Mouse (Mus musculus): ENCODE results near the gene G530012D18Rik. TPM values are rescaled to one million over a fixed set of nuclear protein-coding genes. Genes with fewer than 3 reads are reported as not detected.
A peak's percentile ranks its signal among the peaks of the same experiment; 100 is the strongest.
"Not testable (repeated sequence)": the region's sequence is repeated elsewhere in the genome, so short reads cannot be mapped to it uniquely, and the experiment has no call there.

Gene G530012D18Rik
- not detected in 2 replicates for polyA plus RNA-seq (2012; rRNA removed)

DNA sequence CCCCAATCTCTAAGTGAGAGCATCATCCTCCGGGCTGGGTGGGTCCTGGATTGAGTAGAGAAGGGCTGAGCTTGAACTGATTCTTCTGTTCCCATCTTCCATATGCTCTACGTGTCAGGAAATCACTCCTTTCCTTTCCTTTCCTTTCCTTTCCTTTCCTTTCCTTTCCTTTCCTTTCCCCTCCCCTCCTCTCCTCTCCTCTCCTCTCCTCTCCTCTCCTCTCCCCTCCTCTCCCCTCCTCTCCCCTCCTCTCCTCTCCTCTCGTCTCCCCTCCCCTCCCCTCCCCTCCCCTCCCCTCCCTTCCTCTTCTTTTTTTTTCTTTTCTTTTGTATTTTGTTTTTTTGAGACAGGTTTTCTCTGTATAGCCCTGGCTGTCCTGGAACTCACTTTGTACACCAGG lies at the start of gene G530012D18Rik:
Gene G530012D18Rik (plus strand): TSS at position 301 of the 400 bp plus-strand sequence.
- H3K36me3 ChIP-seq (ENCODE audit: control insufficient read depth, insufficient read depth, low read length); H3K27ac ChIP-seq (ENCODE audit: insufficient read depth, low read depth, low read length); H3K27me3 ChIP-seq (replicated peaks; ENCODE audit: control insufficient read depth, insufficient read depth, low read length); H3K4me1 ChIP-seq (ENCODE audit: control insufficient read depth, insufficient read depth, low read length); DNase-seq; H3K4me3 ChIP-seq (ENCODE audit: insufficient read depth, low read depth, low read length): not testable (repeated sequence)
- WGBS, result 45% methylated on average over 2 of the region's 3 CpGs

GRCm38 (mm10) chr1:85526401-85526800 lies 49.1 kb upstream of the G530012D18Rik start:
- H3K36me3 ChIP-seq (ENCODE audit: control insufficient read depth, insufficient read depth, low read length); H3K27me3 ChIP-seq (replicated peaks; ENCODE audit: control insufficient read depth, insufficient read depth, low read length); H3K27ac ChIP-seq (ENCODE audit: insufficient read depth, low read depth, low read length); DNase-seq; H3K4me3 ChIP-seq (ENCODE audit: insufficient read depth, low read depth, low read length); H3K4me1 ChIP-seq (ENCODE audit: control insufficient read depth, insufficient read depth, low read length): not testable (repeated sequence)
- 41% methylated on average over 3 of the region's 3 CpGs for WGBS

DNA sequence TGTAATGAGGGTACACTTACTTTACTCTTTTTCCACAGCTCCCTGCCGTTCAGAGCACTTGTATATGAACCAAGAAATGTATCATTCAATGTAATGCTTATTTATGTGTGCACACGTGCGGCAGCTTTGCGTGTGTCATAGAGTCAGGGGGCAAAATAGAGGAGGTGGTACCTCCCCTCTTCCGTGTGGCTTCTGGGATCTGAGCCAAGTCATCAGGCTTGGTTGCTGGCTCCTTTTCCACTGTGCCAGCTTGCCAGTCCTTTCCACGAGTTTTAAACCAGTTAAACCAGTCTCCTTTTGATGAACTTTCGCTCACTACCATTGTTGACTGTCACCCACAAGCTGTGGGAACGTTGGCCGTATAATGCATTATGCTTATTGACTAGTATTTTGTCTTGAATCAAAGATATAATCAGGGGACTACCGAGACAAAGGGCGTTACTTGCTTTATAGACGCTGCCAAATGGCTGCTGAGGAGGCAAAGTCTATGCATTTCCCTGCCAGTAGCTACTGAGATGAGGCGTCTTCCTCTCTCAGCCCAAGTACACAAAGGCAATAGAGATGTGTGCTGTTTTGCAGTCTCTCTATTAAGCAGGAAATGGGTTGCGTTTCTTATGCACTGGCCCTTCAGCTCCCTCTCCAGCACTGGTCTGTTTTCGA lies 46.9 kb upstream of the G530012D18Rik start:
- H3K4me3 ChIP-seq (ENCODE audit: insufficient read depth, low read depth, low read length); H3K27me3 ChIP-seq (replicated peaks; ENCODE audit: control insufficient read depth, insufficient read depth, low read length); DNase-seq; H3K36me3 ChIP-seq (ENCODE audit: control insufficient read depth, insufficient read depth, low read length); H3K4me1 ChIP-seq (ENCODE audit: control insufficient read depth, insufficient read depth, low read length); H3K27ac ChIP-seq (ENCODE audit: insufficient read depth, low read depth, low read length): not testable (repeated sequence)
- WGBS, result 76% methylated on average over 15 of the region's 15 CpGs

GRCm38 (mm10) chr1:85543818-85544217 lies 31.7 kb upstream of the G530012D18Rik start:
- H3K4me1 ChIP-seq (ENCODE audit: control insufficient read depth, insufficient read depth, low read length); H3K4me3 ChIP-seq (ENCODE audit: insufficient read depth, low read depth, low read length); DNase-seq; H3K27me3 ChIP-seq (replicated peaks; ENCODE audit: control insufficient read depth, insufficient read depth, low read length); H3K36me3 ChIP-seq (ENCODE audit: control insufficient read depth, insufficient read depth, low read length); H3K27ac ChIP-seq (ENCODE audit: insufficient read depth, low read depth, low read length): not testable (repeated sequence)
- WGBS, result 76% methylated on average over 4 of the region's 4 CpGs

DNA sequence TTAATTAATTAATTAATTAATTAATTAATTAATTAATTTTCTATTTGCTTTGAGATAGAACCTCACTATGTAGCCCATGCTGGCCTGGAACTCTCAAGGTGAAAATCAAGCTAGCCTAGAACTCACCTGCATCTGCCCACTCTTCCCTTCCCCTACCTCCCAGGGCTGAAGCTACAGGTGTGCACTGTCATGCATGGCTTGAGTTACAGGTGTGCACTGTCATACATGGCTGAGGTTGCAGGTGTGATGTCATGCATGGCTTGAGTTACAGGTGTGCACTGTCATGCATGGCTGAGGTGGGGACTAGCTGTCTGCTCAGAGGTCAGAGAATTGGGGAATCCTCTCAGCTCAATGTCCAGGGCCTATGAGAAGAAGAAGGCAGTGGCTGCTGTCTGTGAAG lies 29.0 kb upstream of the G530012D18Rik start:
- not testable (repeated sequence) for H3K4me1 ChIP-seq (ENCODE audit: control insufficient read depth, insufficient read depth, low read length); H3K27me3 ChIP-seq (replicated peaks; ENCODE audit: control insufficient read depth, insufficient read depth, low read length); H3K4me3 ChIP-seq (ENCODE audit: insufficient read depth, low read depth, low read length); DNase-seq; H3K27ac ChIP-seq (ENCODE audit: insufficient read depth, low read depth, low read length); H3K36me3 ChIP-seq (ENCODE audit: control insufficient read depth, insufficient read depth, low read length)

- peak; percentile 28 for DNase-seq
Measured at GRCm38 (mm10) chr1:85555261-85555660, 20.2 kb upstream of the G530012D18Rik start.

DNA sequence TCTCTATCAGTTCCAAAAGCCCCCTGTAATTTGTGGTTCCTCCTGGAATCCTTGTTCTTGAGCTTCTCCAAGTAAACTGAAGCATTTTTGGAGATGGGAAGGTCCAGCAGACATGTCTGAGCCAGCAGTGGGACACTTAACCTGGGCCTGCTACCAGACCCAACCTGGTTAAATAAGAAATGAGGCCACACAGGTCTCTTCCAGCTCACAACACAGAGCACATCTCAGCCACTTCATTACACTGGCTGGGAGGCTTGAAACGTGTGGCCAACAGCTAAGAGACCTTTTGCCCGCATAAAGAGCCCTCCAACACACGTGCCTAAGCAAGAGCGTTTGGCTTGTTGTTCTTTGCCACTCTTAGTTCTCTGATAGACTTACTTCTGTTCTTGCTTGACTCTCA lies 1.9 kb upstream of the G530012D18Rik start:
- not testable (repeated sequence) for H3K4me1 ChIP-seq (ENCODE audit: control insufficient read depth, insufficient read depth, low read length); H3K36me3 ChIP-seq (ENCODE audit: control insufficient read depth, insufficient read depth, low read length); H3K27ac ChIP-seq (ENCODE audit: insufficient read depth, low read depth, low read length); H3K27me3 ChIP-seq (replicated peaks; ENCODE audit: control insufficient read depth, insufficient read depth, low read length); H3K4me3 ChIP-seq (ENCODE audit: insufficient read depth, low read depth, low read length); DNase-seq
- 70% methylated on average over 4 of the region's 4 CpGs for WGBS

More at GRCm38 (mm10) chr1:85555261-85555660, 20.2 kb upstream of the G530012D18Rik start:
- H3K36me3 ChIP-seq (ENCODE audit: control insufficient read depth, insufficient read depth, low read length); H3K27me3 ChIP-seq (replicated peaks; ENCODE audit: control insufficient read depth, insufficient read depth, low read length); H3K4me1 ChIP-seq (ENCODE audit: control insufficient read depth, insufficient read depth, low read length); H3K4me3 ChIP-seq (ENCODE audit: insufficient read depth, low read depth, low read length); H3K27ac ChIP-seq (ENCODE audit: insufficient read depth, low read depth, low read length): not testable (repeated sequence)
- WGBS, result 82% methylated on average over 4 of the region's 4 CpGs

- not testable (repeated sequence) for H3K27ac ChIP-seq (ENCODE audit: insufficient read depth, low read depth, low read length); H3K36me3 ChIP-seq (ENCODE audit: control insufficient read depth, insufficient read depth, low read length); H3K4me3 ChIP-seq (ENCODE audit: insufficient read depth, low read depth, low read length); H3K4me1 ChIP-seq (ENCODE audit: control insufficient read depth, insufficient read depth, low read length); DNase-seq; H3K27me3 ChIP-seq (replicated peaks; ENCODE audit: control insufficient read depth, insufficient read depth, low read length)
- WGBS, result 73% methylated on average over 3 of the region's 3 CpGs
Measured at GRCm38 (mm10) chr1:85578372-85579010, 3.0 kb downstream of the G530012D18Rik start.

DNA sequence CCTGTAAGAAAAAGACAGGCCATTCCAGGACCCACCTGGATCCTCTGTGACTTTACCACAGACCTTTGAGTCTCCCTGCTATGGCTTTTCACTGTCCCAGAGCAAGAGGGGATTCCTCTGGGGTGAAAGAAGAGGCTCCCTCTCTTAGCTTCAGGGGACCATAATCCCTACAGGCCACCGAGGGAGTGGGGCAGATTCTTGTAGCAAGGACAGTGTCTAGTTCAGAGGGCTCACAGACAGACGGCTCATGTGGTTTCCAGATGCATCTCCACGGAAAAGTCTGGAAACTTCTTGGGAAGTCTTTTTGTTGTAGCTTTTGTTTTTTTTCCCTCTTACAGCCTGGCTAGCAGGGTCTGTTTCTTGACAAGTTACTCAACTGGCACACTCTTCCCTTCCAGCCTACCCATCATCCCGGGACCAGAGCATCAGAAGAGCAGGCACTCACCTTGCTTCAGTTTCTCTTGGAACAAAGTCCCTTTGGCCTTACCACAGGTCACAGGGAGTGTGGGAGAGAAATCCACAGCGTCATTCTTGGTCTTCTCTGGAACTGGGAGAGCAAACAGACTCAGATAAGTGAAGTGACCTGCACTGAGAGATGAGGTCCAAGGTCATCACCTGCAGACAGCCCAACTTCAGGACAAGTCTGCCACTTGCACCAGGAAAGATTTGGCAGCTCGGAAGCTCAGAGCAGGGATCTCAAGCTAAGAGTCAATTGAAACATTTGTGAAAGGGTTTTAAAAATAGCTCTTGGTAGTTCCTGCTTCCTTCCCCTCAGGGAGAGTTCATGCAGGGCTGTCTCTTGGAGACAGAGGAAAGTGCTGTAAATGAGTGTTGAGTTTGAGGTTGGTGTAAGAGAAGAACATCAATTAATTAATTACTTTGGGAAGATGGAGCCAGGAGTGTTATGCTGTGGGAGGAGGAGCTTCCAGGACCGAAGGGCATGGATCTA lies 4.0 kb downstream of the G530012D18Rik start:
- H3K27ac ChIP-seq (ENCODE audit: insufficient read depth, low read depth, low read length); H3K4me1 ChIP-seq (ENCODE audit: control insufficient read depth, insufficient read depth, low read length); DNase-seq; H3K36me3 ChIP-seq (ENCODE audit: control insufficient read depth, insufficient read depth, low read length); H3K27me3 ChIP-seq (replicated peaks; ENCODE audit: control insufficient read depth, insufficient read depth, low read length); H3K4me3 ChIP-seq (ENCODE audit: insufficient read depth, low read depth, low read length): not testable (repeated sequence)
- WGBS, result 66% methylated on average over 6 of the region's 7 CpGs

DNA sequence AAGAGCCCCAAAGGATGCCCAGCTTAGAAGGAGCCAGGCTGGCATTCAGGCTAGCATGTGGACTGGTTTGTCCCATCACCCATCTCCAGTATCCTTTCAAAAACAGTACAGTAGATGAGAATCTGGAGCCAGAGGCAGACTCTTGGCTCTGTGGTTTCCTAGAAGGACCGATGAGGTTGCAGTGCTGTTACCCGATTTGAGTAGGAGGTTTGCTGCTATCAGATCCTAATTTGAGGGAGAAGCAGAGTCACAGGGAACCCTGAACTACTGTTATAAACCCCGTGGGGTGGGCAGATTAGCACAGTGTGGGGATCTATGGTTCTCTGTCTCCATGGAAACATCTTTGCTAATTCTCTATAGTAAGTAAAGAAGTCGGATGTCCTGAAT lies 4.7 kb downstream of the G530012D18Rik start:
- not testable (repeated sequence) for H3K27ac ChIP-seq (ENCODE audit: insufficient read depth, low read depth, low read length); H3K4me3 ChIP-seq (ENCODE audit: insufficient read depth, low read depth, low read length); DNase-seq; H3K36me3 ChIP-seq (ENCODE audit: control insufficient read depth, insufficient read depth, low read length); H3K27me3 ChIP-seq (replicated peaks; ENCODE audit: control insufficient read depth, insufficient read depth, low read length); H3K4me1 ChIP-seq (ENCODE audit: control insufficient read depth, insufficient read depth, low read length)
- WGBS, result 55% methylated on average over 3 of the region's 4 CpGs

DNA sequence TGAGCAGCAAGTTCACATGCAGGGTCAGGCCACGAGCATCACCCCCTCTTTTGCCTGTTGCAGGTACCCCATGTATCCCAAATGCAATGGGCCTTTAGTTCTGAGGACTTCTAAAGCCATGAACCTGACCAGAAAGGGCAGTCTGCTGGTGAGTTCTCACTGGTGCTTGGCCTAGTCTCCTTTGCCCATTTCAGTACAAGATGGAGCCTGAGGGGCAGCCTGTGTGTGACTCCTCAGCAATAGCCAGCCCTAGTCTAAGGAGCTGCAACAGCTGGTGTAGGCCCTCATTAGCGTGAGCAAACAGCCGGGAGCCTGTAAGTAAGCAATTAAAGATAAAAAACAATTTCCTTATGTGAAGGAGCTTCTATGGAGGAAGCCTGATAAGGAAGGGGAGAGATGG lies 5.1 kb downstream of the G530012D18Rik start:
- H3K4me3 ChIP-seq (ENCODE audit: insufficient read depth, low read depth, low read length); DNase-seq: not testable (repeated sequence)
- 70% methylated on average over 3 of the region's 3 CpGs for WGBS

More for the DNA sequence above, 5.1 kb downstream of the G530012D18Rik start:
- not testable (repeated sequence) for H3K36me3 ChIP-seq (ENCODE audit: control insufficient read depth, insufficient read depth, low read length); H3K4me1 ChIP-seq (ENCODE audit: control insufficient read depth, insufficient read depth, low read length); H3K27me3 ChIP-seq (replicated peaks; ENCODE audit: control insufficient read depth, insufficient read depth, low read length); H3K27ac ChIP-seq (ENCODE audit: insufficient read depth, low read depth, low read length)

All from kidney, adult 2 months (tissue).